In the genomic region with DNA sequence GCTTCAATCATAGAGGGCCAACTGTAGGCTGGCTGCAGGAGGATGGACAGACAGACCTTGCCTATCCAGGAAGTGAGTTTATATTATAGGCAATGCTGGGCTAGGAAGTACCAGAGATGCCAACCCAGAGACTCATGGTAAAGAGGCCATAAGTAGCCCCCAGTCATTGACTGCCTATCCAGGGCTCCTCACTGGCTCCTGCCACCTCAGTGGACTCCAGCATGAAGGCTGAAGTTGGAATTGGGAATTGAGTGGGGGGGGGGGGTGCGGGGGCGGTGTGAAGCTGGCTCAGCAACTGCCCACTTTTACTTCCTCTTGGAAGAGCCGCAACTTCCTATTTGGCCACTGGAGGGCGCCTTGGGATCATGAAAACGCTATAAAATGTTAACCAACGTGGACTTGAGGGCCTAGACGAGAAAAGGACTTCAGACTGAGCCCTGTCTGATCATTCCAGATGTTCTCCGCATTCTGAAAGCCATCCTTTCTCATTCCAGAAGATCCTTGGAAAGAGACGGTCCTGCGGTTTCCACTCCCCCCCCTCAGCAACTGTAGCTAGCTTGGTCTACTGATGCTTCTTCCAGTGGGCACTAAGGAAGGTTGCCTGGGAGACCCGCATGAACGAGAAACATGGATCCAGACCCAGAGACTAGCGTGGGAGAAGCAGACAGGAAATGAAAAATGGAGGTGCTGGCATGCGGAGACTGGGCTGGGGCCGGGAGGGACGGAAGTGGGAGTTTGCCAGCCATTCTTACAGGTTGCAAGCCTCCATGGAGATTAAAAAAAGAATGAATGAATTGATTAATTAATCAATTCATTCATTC, we compare ENCODE assay signal across 8 mouse cellular contexts.
DNase-seq lines count a peak whose midpoint lies in the region; ATAC-seq and TF ChIP-seq lines count a peak whose summit lies in the region.

No protein-coding gene starts in this region.

- peak; percentile 59 for ATAC-seq in common myeloid progenitor, adult 5-6 weeks (replicated peaks; ENCODE audit: low read depth, poor library complexity, severe bottlenecking)
- ATAC-seq in limb, embryonic 13.5 days (ENCODE audit: low FRiP score, low read depth) = peak; percentile 60; the same call in 1 of the 2 replicates
- ATAC-seq in midbrain, postnatal 0 days (ENCODE audit: low FRiP score) = peak; percentile 48
- 0 out of 2 replicates have a peak, but pooled peaks have one; percentile 27 for ATAC-seq in stomach, embryonic 15.5 days (ENCODE audit: insufficient read depth, low FRiP score, low read depth)

- peak overlapping the region; percentile 51; the same call in 1 of the 2 replicates for H3K9ac ChIP-seq in limb, embryonic 13.5 days
- H3K9ac ChIP-seq in midbrain, postnatal 0 days (replicated peaks; ENCODE audit: low read length, poor library complexity, severe bottlenecking) = 0 out of 2 replicates have a peak overlapping the region, but pooled peaks have one; percentile 13
- H3K9ac ChIP-seq in stomach, embryonic 15.5 days = no peak overlapping the region

- H3K36me3 ChIP-seq in limb, embryonic 13.5 days = 0 out of 2 replicates have a peak, but pooled peaks cover 6% of the 10 kb centered on the region
- H3K36me3 ChIP-seq in midbrain, postnatal 0 days (ENCODE audit: insufficient read depth, low read length) = no peaks in the 10 kb centered on the region
- H3K36me3 ChIP-seq in stomach, embryonic 15.5 days = no peaks in the 10 kb centered on the region

- peak; percentile 88 for TF ChIP-seq CTCF in midbrain, postnatal 0 days (IDR thresholded peaks at IDR 0.05)

- no peak overlapping the region for H3K4me3 ChIP-seq in limb, embryonic 13.5 days
- H3K4me3 ChIP-seq in midbrain, postnatal 0 days (ENCODE audit: low read depth, low read length) = no peak overlapping the region
- no peak overlapping the region for H3K4me3 ChIP-seq in stomach, embryonic 15.5 days (replicated peaks)

- no peaks in the 10 kb centered on the region for H3K27me3 ChIP-seq in limb, embryonic 13.5 days
- H3K27me3 ChIP-seq in midbrain, postnatal 0 days (ENCODE audit: insufficient read depth, low read length) = no peaks in the 10 kb centered on the region
- H3K27me3 ChIP-seq in stomach, embryonic 15.5 days (replicated peaks) = no peaks in the 10 kb centered on the region

- H3K4me1 ChIP-seq in limb, embryonic 13.5 days = peaks cover 28% of the 10 kb centered on the region
- no peaks in the 10 kb centered on the region for H3K4me1 ChIP-seq in midbrain, postnatal 0 days (ENCODE audit: insufficient read depth, low read length)
- peaks cover 10% of the 10 kb centered on the region; the same call in 1 of the 2 replicates for H3K4me1 ChIP-seq in stomach, embryonic 15.5 days

- intact Hi-C loops in gastrocnemius, postnatal 36 days (cut with DNase I) = loop anchor here (2.0 to 5.0 kb wide), 3 partner anchors 84 to 295 kb away; no protein-coding TSS in a partner anchor

- H3K27ac ChIP-seq in limb, embryonic 13.5 days = peak overlapping the region; percentile 15; the same call in 1 of the 2 replicates
- H3K27ac ChIP-seq in midbrain, postnatal 0 days (ENCODE audit: low read depth, low read length) = peak overlapping the region; percentile 51; the same call in 1 of the 2 replicates
- H3K27ac ChIP-seq in stomach, embryonic 15.5 days = no peak overlapping the region

- peak overlapping the region; percentile 38; the same call in 1 of the 2 replicates for H3K4me2 ChIP-seq in limb, embryonic 13.5 days (replicated peaks)
- H3K4me2 ChIP-seq in midbrain, postnatal 0 days (ENCODE audit: low read depth, low read length, poor library complexity, severe bottlenecking) = no peak overlapping the region
- no peak overlapping the region; the same call in 1 of the 2 replicates for H3K4me2 ChIP-seq in stomach, embryonic 15.5 days

- DNase-seq in A20 (ENCODE audit: low read depth, low spot score) = peak; percentile 80
- DNase-seq in T-cell, adult 2 months (ENCODE audit: low spot score) = peak; percentile 45
- DNase-seq in gastrocnemius, postnatal 36 days = peak; percentile 63 to 69
- peak; percentile 82 for DNase-seq in kidney, adult 9 months
- peak; percentile 84 for DNase-seq in midbrain, postnatal 0 days (ENCODE audit: low spot score)

- no peaks in the 10 kb centered on the region for H3K9me3 ChIP-seq in limb, embryonic 13.5 days
- no peaks in the 10 kb centered on the region for H3K9me3 ChIP-seq in midbrain, postnatal 0 days (ENCODE audit: low read length)
- no peaks in the 10 kb centered on the region for H3K9me3 ChIP-seq in stomach, embryonic 15.5 days

- 12% methylated on average over 16 of the region's 16 CpGs for WGBS in limb, embryonic 13.5 days
- 16% methylated on average over 16 of the region's 16 CpGs for WGBS in midbrain, postnatal 0 days
- 10% methylated on average over 14 of the region's 16 CpGs for WGBS in stomach, embryonic 15.5 days
